Mouse (Mus musculus) gastrocnemius, postnatal 36 days (tissue): ENCODE results near the gene Lage3. TPM values are rescaled to one million over a fixed set of nuclear protein-coding genes. Genes with fewer than 3 reads are reported as not detected.

ENCODE experiments used
- microRNA-seq, 2 experiments: library from miRNA; unstranded; fragments of <30 nt; microRNA quantifications; one replicate each; pipeline ENCODE4 v1.2.0; 2021
- total RNA-seq, 2 experiments: library from RNA; stranded (reverse); gene quantifications; 2 replicates each; pipeline ENCODE4 v1.2.3; 2021

The Lage3 gene
- total RNA-seq, 2 experiments from 2014 or later, result 33.8 to 36.3 TPM

Small RNA genes within 50 kb of the gene (microRNA-seq; reads per million reads assigned to microRNA genes)
- gene Mir7092, result 0 reads per million in 2 experiments

Other genes starting within 250 kb of the Lage3 start
- not detected for gene Opn1mw, start 226.2 kb downstream of the Lage3 start, total RNA-seq
- 10 to 100 TPM; 21.6 to 27.7 TPM for gene Mecp2, start 218.3 kb downstream of the Lage3 start, total RNA-seq
- not detected for gene Tex28, start 185.8 kb downstream of the Lage3 start, total RNA-seq
- gene Tktl1, start 176.4 kb downstream of the Lage3 start, total RNA-seq, result not detected
- gene Flna, start 103.8 kb downstream of the Lage3 start, total RNA-seq, result 10 to 100 TPM; 32.9 to 39.5 TPM
- 10 to 100 TPM; 18.1 to 20.5 TPM for gene Emd, start 98.9 kb downstream of the Lage3 start, total RNA-seq
- gene Rpl10, start 82.8 kb downstream of the Lage3 start, total RNA-seq, result 100 to 1,000 TPM; 133 to 141 TPM
- gene Taz, start 71.7 kb downstream of the Lage3 start, total RNA-seq, result 10 to 100 TPM; 39.0 to 43.7 TPM
- gene Dnase1l1, start 71.3 kb downstream of the Lage3 start, total RNA-seq, result 100 to 1,000 TPM; 102 to 107 TPM
- 10 to 100 TPM; 83.9 to 88.0 TPM for gene Atp6ap1, start 56.5 kb downstream of the Lage3 start, total RNA-seq
- gene Gdi1, start 48.6 kb downstream of the Lage3 start, total RNA-seq, result 10 to 100 TPM; 28.6 to 33.1 TPM
- 10 to 100 TPM; 21.7 to 22.1 TPM for gene Fam50a, start 40.6 kb downstream of the Lage3 start, total RNA-seq
- under 1 TPM; 0.46 to 0.64 TPM for gene Plxna3, start 24.6 kb downstream of the Lage3 start, total RNA-seq
- gene Ubl4a, start 19.6 kb upstream of the Lage3 start, total RNA-seq, result 10 to 100 TPM; 49.5 to 51.4 TPM
- 1 to 10 TPM; 2.1 to 2.3 TPM for gene Slc10a3, start 19.7 kb upstream of the Lage3 start, total RNA-seq
- gene Fam3a, start 39.7 kb upstream of the Lage3 start, total RNA-seq, result 10 to 100 TPM; 12.5 to 12.6 TPM
- gene Ikbkg, start 39.7 kb upstream of the Lage3 start, total RNA-seq, result 10 to 100 TPM; 20.6 to 24.2 TPM
- gene G6pdx, start 75.6 kb upstream of the Lage3 start, total RNA-seq, result 1 to 10 TPM; 2.9 to 3.3 TPM
- gene Gm6880, start 127.8 kb upstream of the Lage3 start, total RNA-seq, result not detected
- not detected for gene Olfr1326-ps1, start 221.3 kb upstream of the Lage3 start, total RNA-seq
- gene Olfr1325, start 239.1 kb upstream of the Lage3 start, total RNA-seq, result not detected